Mouse (Mus musculus): ENCODE measurements around the gene Lancl1. TPM values are rescaled to one million over a fixed set of nuclear protein-coding genes. Genes with fewer than 3 reads are reported as not detected.

The Lancl1 gene
- total RNA-seq, 2 experiments from 2014 or later: 196 to 205 TPM

DNA sequence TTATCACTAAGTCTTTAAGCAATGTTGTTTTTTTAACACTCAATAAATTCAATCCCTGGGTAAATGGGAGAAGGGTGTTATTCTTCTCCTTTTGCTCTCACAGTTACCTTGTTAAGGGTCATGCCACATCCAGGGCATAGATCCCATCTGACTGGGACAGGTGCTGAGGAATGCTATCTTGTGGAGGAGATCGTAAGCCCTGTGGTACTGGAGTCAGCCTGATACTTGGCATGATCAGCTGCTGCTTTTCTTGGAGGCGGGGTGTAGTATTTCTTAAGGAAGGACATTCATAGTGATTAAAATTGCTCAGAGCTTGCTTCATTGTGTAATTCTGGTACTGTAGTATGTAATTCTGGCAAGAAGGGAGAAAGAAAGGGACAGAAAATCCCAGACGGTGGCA lies 81.3 kb downstream of the Lancl1 start:
- H3K27ac ChIP-seq: no peak overlapping the region
- DNase-seq (ENCODE audit: low spot score in 2 of 2): no peak
- no peak overlapping the region for H3K4me3 ChIP-seq
- TF ChIP-seq CTCF (conservative IDR thresholded peaks at IDR 0.05): no peak

DNA sequence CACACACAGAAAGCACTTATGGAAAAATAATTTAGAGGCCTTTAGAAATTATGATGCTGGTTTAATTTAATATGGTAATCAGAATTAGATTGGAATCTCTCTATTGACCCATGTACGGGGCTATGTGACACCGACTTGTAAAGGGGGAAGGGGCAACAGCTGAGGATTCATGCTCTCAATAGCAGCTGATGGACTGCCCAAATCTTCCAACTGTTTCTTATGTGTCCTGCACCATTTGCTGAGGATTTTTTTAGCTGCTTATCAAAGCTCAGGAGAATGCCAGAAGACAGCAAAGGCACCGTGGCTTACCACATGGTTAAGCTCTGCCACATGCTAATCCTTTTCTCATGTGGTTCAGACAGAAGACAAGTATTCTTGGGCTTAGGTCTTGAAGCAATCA lies 87.6 kb downstream of the Lancl1 start:
- Histone ChIP-seq H3K4me3 (no peak overlapping the region), H3K27ac (no peak overlapping the region)
- TF ChIP-seq CTCF (conservative IDR thresholded peaks at IDR 0.05): no peak
- no peak for DNase-seq (ENCODE audit: low spot score in 2 of 2)

Other genes with a start within 250 kb of the Lancl1 start
- 10 to 100 TPM; 20.3 TPM for gene Kansl1l, start 221.3 kb downstream of the Lancl1 start, total RNA-seq (2021)
- 10 to 100 TPM; 31.7 to 33.0 TPM for gene Acadl, start 175.6 kb downstream of the Lancl1 start, total RNA-seq (2021)
- 1 to 10 TPM in 1 of 2 experiments, under 1 TPM in 1; 0.71 to 1.1 TPM for gene Myl1, start 93.5 kb downstream of the Lancl1 start, total RNA-seq (2021)
- gene Cps1, start 84.2 kb upstream of the Lancl1 start, total RNA-seq (2021): under 1 TPM; 0.10 to 0.20 TPM

Data from layer of hippocampus, adult 2 months (tissue).